ENCODE assay signal across 8 mouse cellular contexts in the genomic region with DNA sequence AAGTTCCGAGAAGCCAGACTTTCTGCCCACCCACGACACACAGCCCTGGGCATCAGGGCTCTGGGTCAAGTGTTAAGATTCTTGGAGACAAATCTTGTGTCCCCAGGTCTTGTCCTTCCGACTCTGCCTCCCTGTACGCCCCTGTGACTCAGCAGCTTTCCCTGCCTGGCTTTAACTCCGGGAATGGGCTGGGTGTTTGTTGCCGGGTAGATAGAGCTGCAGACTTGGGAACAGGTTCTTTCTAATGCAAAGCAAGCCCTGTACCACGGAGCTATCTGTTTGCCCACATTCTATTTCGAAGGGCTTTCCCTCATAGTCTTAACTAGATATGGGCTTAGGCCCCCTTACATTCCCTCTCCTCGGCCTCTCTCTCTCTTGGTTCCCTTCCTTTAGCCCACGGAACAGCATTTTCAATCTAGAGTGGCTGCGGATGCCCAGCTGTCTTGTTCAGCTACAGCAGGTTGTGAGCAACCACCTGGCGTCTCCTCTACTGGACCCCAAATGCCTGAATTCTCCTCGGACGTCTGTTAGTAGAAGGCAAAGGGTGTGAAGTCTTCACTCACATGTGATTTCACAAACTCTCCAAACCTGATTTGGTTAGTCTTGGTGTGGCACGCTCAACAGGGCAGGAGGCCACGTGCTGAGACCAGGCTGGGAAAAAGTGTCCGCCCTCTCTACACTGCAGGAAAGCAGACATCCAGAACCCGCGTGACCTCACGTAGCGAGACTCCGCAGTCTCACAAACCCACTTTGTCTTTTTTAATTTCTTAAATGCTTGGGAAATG. TPM values are rescaled to one million over a fixed set of nuclear protein-coding genes. Genes with fewer than 3 reads are reported as not detected.
DNase-seq lines count a peak whose midpoint lies in the region; ATAC-seq lines count a peak whose summit lies in the region.

No protein-coding gene starts in this region.

- no peaks in the 10 kb centered on the region for H3K27me3 ChIP-seq in heart, embryonic 14.5 days (ENCODE audit: control insufficient read depth, insufficient read depth, low read length)
- no peaks in the 10 kb centered on the region for H3K27me3 ChIP-seq in limb, embryonic 12.5 days
- no peaks in the 10 kb centered on the region for H3K27me3 ChIP-seq in midbrain, embryonic 14.5 days (ENCODE audit: control insufficient read depth, insufficient read depth, low read length)

- H3K36me3 ChIP-seq in heart, embryonic 14.5 days (ENCODE audit: control insufficient read depth, insufficient read depth, low read length), result no peaks in the 10 kb centered on the region
- H3K36me3 ChIP-seq in limb, embryonic 12.5 days, result no peaks in the 10 kb centered on the region
- H3K36me3 ChIP-seq in midbrain, embryonic 14.5 days (ENCODE audit: control insufficient read depth, insufficient read depth, low read length), result no peaks in the 10 kb centered on the region

- peak overlapping the region; percentile 96 to 98 for H3K27ac ChIP-seq in heart, embryonic 14.5 days (replicated peaks in 1 of 2; ENCODE audit: control insufficient read depth in 1 of 2, insufficient read depth in 1 of 2, low read depth in 2 of 2, low read length in 2 of 2)
- peak overlapping the region; percentile 89 for H3K27ac ChIP-seq in limb, embryonic 12.5 days
- peak overlapping the region; percentile 92 for H3K27ac ChIP-seq in midbrain, embryonic 14.5 days (replicated peaks; ENCODE audit: low read depth, low read length)

- WGBS in heart, embryonic 14.5 days, result 15% methylated on average over 22 of the region's 22 CpGs
- WGBS in limb, embryonic 12.5 days, result 16% methylated on average over 22 of the region's 22 CpGs
- WGBS in midbrain, embryonic 14.5 days, result 12% methylated on average over 22 of the region's 22 CpGs

- ATAC-seq in common myeloid progenitor, adult 5-6 weeks (replicated peaks; ENCODE audit: low read depth, poor library complexity, severe bottlenecking), result peak; percentile 50
- no peak for ATAC-seq in heart, embryonic 14.5 days (ENCODE audit: insufficient number of reproducible peaks, insufficient read depth, low FRiP score, low read depth)
- ATAC-seq in limb, embryonic 12.5 days (ENCODE audit: insufficient number of reproducible peaks, insufficient read depth, low FRiP score, low TSS enrichment, low read depth), result no peak; the same call in 1 of the 2 replicates
- peak; percentile 13; the same call in 1 of the 2 replicates for ATAC-seq in midbrain, embryonic 14.5 days (ENCODE audit: low FRiP score, low TSS enrichment)
- ATAC-seq in inflammation-experienced regulatory T-cells, adult 6 months, result no peak

- H3K9ac ChIP-seq in heart, embryonic 14.5 days (ENCODE audit: low read length), result peak overlapping the region; percentile 99
- H3K9ac ChIP-seq in limb, embryonic 12.5 days (replicated peaks), result peak overlapping the region; percentile 92
- H3K9ac ChIP-seq in midbrain, embryonic 14.5 days (replicated peaks; ENCODE audit: low read length), result peak overlapping the region; percentile 94

- peak; percentile 74 to 76 for DNase-seq in lung, adult 18-20 months
- DNase-seq in lung, postnatal 10 days, result no peak
- no peak for DNase-seq in midbrain, embryonic 14.5 days
- no peak for DNase-seq in natural killer cell, adult 2 months (ENCODE audit: low spot score in 2 of 2)

- H3K4me3 ChIP-seq in heart, embryonic 14.5 days (ENCODE audit: control insufficient read depth in 1 of 2, insufficient read depth in 1 of 2, low read depth in 1 of 2, low read length in 2 of 2), result peak overlapping the region; percentile 79 to 80
- peak overlapping the region; percentile 79 for H3K4me3 ChIP-seq in limb, embryonic 12.5 days (replicated peaks)
- peak overlapping the region; percentile 97 for H3K4me3 ChIP-seq in midbrain, embryonic 14.5 days (replicated peaks; ENCODE audit: low read depth, low read length)

- H3K9me3 ChIP-seq in heart, embryonic 14.5 days (ENCODE audit: control insufficient read depth, low read length), result no peaks in the 10 kb centered on the region
- H3K9me3 ChIP-seq in limb, embryonic 12.5 days, result no peaks in the 10 kb centered on the region
- no peaks in the 10 kb centered on the region for H3K9me3 ChIP-seq in midbrain, embryonic 14.5 days (ENCODE audit: control insufficient read depth, low read length)

- peaks cover 23 to 38% of the 10 kb centered on the region in 2 experiments for H3K4me1 ChIP-seq in heart, embryonic 14.5 days (ENCODE audit: control insufficient read depth in 2 of 2, insufficient read depth in 2 of 2, low read length in 2 of 2)
- H3K4me1 ChIP-seq in limb, embryonic 12.5 days (replicated peaks), result peaks cover 37% of the 10 kb centered on the region
- H3K4me1 ChIP-seq in midbrain, embryonic 14.5 days (ENCODE audit: control insufficient read depth, insufficient read depth, low read length), result peaks cover 17% of the 10 kb centered on the region; the same call in 1 of the 2 replicates

- peak overlapping the region; percentile 92 for H3K4me2 ChIP-seq in heart, embryonic 14.5 days (ENCODE audit: low read length)
- H3K4me2 ChIP-seq in limb, embryonic 12.5 days, result peak overlapping the region; percentile 88
- H3K4me2 ChIP-seq in midbrain, embryonic 14.5 days (ENCODE audit: low read length), result peak overlapping the region; percentile 83

RNA-seq across cellular contexts. Expression of a gene that starts 0.8 kb away (rescaled TPM):
- 230 and 274 TPM in 2 replicates for total RNA-seq in common myeloid progenitor, adult 5-6 weeks (2017)
- 409 and 422 TPM in 2 replicates for polyA plus RNA-seq in heart, embryonic 14.5 days (2014; fragmentation: Nextera tagmentation; extraction: Ambion mirVana)
- polyA plus RNA-seq in limb, embryonic 12.5 days (2016; fragmentation: Nextera tagmentation; extraction: Ambion mirVana), result 203 and 227 TPM in 2 replicates
- 275 and 348 TPM in 2 replicates for polyA plus RNA-seq in midbrain, embryonic 14.5 days (2014; fragmentation: Nextera tagmentation; extraction: Ambion mirVana)
- polyA plus RNA-seq in inflammation-experienced regulatory T-cells, adult 6 months (2017; shearing (Covaris generic)), result 100 to 1,000 TPM in 1 of 3 experiments, 10 to 100 TPM in 2; 67.6 to 143 (median 84.9) TPM

RNA-seq across cellular contexts. Expression of a gene that starts 36.4 kb away (rescaled TPM):
- total RNA-seq in common myeloid progenitor, adult 5-6 weeks (2017), result 61.4 and 77.6 TPM in 2 replicates
- polyA plus RNA-seq in heart, embryonic 14.5 days (2014; fragmentation: Nextera tagmentation; extraction: Ambion mirVana), result 227 and 235 TPM in 2 replicates
- 161 and 173 TPM in 2 replicates for polyA plus RNA-seq in limb, embryonic 12.5 days (2016; fragmentation: Nextera tagmentation; extraction: Ambion mirVana)
- 80.9 and 138 TPM in 2 replicates for polyA plus RNA-seq in midbrain, embryonic 14.5 days (2014; fragmentation: Nextera tagmentation; extraction: Ambion mirVana)
- 10 to 100 TPM; 36.1 to 45.4 (median 44.5) TPM for polyA plus RNA-seq in inflammation-experienced regulatory T-cells, adult 6 months (2017; shearing (Covaris generic))

Comparison
In these comparisons a context has a peak if more than half of its experiments do, and no peak if none do; other contexts are left out.
1. DNase-seq: peak in lung, adult 18-20 months (2 of 2); none in lung, postnatal 10 days (single experiment), midbrain, embryonic 14.5 days (single experiment) and natural killer cell, adult 2 months (0 of 2).
2. ATAC-seq: peak in common myeloid progenitor, adult 5-6 weeks (single experiment) and midbrain, embryonic 14.5 days (single experiment); none in heart, embryonic 14.5 days (single experiment), limb, embryonic 12.5 days (single experiment) and inflammation-experienced regulatory T-cells, adult 6 months (single experiment).
3. Peak in every context shown above with its lines, with median percentiles within 50 percentile points of each other: H3K27ac ChIP-seq, H3K4me2 ChIP-seq, H3K4me3 ChIP-seq and H3K9ac ChIP-seq.